Mouse (Mus musculus): ENCODE data around the gene Cradd. TPM values are rescaled to one million over a fixed set of nuclear protein-coding genes. Genes with fewer than 3 reads are reported as not detected.

The Cradd gene
- polyA plus RNA-seq, 1 experiment from 2014 or later: 10.1 TPM

DNA sequence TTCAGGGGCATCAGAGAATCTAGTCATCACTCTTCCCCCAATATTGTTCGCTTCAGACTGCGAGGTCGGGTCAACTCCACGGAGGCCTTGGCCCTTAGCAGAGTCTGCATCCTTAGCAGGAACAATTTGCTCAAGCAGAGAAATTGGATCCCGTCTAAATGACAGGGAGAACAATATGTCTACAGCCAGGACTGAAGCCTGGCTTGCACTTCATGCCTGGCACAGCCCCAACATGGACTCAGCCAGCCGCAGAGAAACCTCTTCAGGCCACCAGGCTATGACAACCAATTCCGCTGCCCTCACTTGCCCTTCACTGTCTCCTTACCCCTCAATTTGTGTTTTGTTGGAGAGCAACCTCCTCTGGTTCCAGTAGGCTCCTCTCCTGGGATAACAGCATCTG, 123.6 kb downstream of the Cradd start:
- Histone ChIP-seq H3K4me3 (no peak overlapping the region), H3K4me1 (no peaks in the 10 kb centered on the region; the same call in 1 of the 2 replicates), H3K27me3 (replicated peaks) (no peaks in the 10 kb centered on the region), H3K4me2 (no peak overlapping the region), H3K36me3 (replicated peaks) (no peaks in the 10 kb centered on the region), H3K9me3 (no peaks in the 10 kb centered on the region), H3K9ac (no peak overlapping the region), H3K27ac (no peak overlapping the region)
- ATAC-seq (replicated peaks): no peak
- WGBS: 49% methylated on average over 7 of the region's 7 CpGs

DNA sequence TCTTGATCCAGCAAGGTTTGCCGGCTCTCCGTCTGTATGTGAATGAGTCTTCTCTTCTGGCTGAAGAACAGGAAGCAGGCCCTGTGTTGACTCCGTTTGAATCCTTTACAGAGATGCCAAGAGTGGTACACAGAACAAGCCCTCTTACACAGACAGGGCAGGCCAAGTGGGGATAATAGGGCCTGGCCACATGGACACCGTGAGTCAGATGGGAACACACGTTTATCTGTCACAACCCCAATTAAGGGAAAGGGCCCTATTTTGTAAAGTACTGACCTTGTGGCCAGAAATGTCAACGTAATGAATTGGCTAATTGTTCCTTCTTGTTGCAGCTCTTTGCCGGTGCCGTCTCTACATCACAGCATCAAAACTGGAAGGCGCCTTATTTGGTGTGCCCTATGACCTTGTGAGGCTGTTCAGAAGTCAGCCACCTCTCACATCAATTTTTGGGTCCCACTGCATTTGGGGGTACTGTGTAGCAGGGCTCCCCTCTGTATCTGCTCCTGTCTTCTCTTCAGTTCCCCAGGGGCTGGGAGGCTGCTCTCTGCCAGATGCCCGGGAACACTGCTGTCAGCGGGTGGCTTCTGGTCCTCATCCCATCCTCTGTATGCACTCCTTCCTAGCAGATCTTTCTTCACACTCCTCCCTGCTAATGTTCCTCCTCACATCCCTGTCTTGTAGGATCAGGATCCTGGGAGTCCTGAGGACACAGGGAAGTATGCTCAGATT, 124.2 kb downstream of the Cradd start:
- H3K9ac ChIP-seq: no peak overlapping the region
- H3K4me3 ChIP-seq: no peak overlapping the region
- H3K27ac ChIP-seq: no peak overlapping the region
- H3K36me3 ChIP-seq (replicated peaks): no peaks in the 10 kb centered on the region
- H3K9me3 ChIP-seq: no peaks in the 10 kb centered on the region
- H3K4me2 ChIP-seq: no peak overlapping the region
- WGBS: 71% methylated on average over 11 of the region's 11 CpGs
- H3K27me3 ChIP-seq (replicated peaks): no peaks in the 10 kb centered on the region
- no peaks in the 10 kb centered on the region; the same call in 1 of the 2 replicates for H3K4me1 ChIP-seq
- ATAC-seq (replicated peaks): no peak

DNA sequence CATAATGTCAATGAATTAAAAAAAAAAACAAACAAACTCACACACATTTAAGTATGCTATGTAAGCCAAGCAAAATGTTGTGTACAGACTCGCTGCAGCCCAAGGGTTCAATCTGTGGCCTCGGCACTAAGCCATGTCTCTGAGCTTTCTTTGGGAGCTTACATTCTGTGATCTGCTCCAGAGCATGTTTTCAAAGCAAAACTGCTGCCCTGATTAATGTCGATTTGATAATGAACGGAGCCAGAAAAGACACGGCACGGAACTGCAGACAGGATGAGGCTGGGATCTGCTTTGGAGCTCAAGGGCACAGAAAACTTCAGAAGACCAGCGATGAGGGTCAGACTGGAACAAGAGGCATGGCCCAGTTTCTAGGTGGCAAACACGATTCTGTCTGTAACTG, 126.6 kb downstream of the Cradd start:
- Histone ChIP-seq H3K4me3 (no peak overlapping the region), H3K27ac (no peak overlapping the region), H3K27me3 (replicated peaks) (no peaks in the 10 kb centered on the region), H3K9me3 (no peaks in the 10 kb centered on the region), H3K4me2 (no peak overlapping the region), H3K36me3 (replicated peaks) (no peaks in the 10 kb centered on the region), H3K4me1 (peaks cover 3% of the 10 kb centered on the region; the same call in 1 of the 2 replicates), H3K9ac (no peak overlapping the region)
- ATAC-seq (replicated peaks): no peak
- 81% methylated on average over 8 of the region's 8 CpGs for WGBS

DNA sequence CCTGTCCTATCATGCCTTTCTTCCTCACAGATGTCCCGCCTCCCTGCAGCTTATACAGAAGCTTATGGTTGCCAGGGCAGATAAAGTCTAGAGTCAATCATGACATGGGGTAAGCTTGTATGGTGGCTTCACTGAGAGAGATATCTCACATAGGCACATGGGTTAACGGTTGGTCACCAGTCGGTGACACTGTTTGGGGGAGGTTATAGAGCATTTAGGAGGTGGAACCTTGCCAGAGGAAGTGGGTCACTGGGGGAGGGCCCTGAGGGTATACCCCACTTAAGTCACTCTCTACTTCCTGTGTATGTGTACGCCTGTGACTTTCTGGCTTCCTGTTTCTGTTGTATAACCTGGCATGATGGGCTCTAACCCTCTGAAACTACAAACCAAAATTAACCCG, 128.2 kb downstream of the Cradd start:
- H3K36me3 ChIP-seq (replicated peaks): no peaks in the 10 kb centered on the region
- 92% methylated on average over 5 of the region's 5 CpGs for WGBS
- no peak overlapping the region for H3K9ac ChIP-seq
- ATAC-seq (replicated peaks): no peak
- H3K27ac ChIP-seq: no peak overlapping the region
- no peak overlapping the region for H3K4me3 ChIP-seq
- H3K4me1 ChIP-seq: peaks cover 3% of the 10 kb centered on the region; the same call in 1 of the 2 replicates
- H3K9me3 ChIP-seq: no peaks in the 10 kb centered on the region
- H3K27me3 ChIP-seq (replicated peaks): no peaks in the 10 kb centered on the region
- H3K4me2 ChIP-seq: no peak overlapping the region

DNA sequence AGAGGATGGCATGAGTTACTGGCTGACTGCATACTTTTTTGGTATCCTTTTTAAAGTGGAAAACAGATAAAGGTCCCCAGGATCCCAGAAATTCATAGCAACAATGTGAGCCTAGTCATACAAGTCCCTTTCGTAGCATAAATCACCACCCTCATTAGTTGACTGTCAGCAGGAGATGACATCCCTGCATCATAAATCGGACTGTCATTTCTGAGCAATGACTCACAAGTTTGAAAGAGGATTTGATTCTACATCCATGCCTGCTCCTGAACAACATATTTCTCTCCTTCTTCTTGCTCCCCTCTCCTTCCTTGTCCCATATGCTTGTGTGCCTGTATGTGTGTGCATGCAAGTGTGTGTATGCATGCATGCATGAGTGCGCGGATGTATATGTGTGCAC, 129.2 kb downstream of the Cradd start:
- no peak for ATAC-seq (replicated peaks)
- 92% methylated on average over 4 of the region's 4 CpGs for WGBS
- H3K9me3 ChIP-seq: no peaks in the 10 kb centered on the region

DNA sequence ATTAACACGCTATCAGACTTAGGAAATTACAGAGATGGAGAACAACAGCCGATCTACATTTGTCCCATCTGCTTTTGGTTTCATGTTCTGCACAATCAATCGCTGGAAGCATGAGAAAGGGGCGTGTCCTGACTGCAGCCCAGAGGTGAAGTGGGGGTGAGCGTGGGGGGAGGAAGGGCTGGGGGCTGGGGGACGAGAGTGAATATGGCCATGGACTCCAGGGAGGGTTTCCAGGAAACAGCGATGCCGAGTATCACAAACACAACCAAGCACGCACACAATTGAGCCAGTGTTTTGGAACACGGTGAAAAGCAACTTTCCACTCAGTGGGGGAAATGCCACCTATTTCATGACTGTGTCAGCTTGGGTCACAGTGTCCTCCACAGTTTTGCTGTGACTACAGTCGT, 130.1 kb downstream of the Cradd start:
- Histone ChIP-seq H3K9me3 (no peaks in the 10 kb centered on the region), H3K27ac (no peak overlapping the region), H3K36me3 (replicated peaks) (no peaks in the 10 kb centered on the region), H3K9ac (no peak overlapping the region), H3K27me3 (replicated peaks) (no peaks in the 10 kb centered on the region), H3K4me3 (no peak overlapping the region), H3K4me2 (no peak overlapping the region), H3K4me1 (0 out of 2 replicates have a peak, but pooled peaks cover 3% of the 10 kb centered on the region)
- ATAC-seq (replicated peaks): no peak
- WGBS: 75% methylated on average over 11 of the region's 11 CpGs

More for the DNA sequence above, 129.2 kb downstream of the Cradd start:
- H3K36me3 ChIP-seq (replicated peaks): no peaks in the 10 kb centered on the region
- H3K4me2 ChIP-seq: no peak overlapping the region
- H3K9ac ChIP-seq: no peak overlapping the region
- peaks cover 3% of the 10 kb centered on the region; the same call in 1 of the 2 replicates for H3K4me1 ChIP-seq
- H3K4me3 ChIP-seq: no peak overlapping the region
- no peaks in the 10 kb centered on the region for H3K27me3 ChIP-seq (replicated peaks)
- H3K27ac ChIP-seq: no peak overlapping the region

DNA sequence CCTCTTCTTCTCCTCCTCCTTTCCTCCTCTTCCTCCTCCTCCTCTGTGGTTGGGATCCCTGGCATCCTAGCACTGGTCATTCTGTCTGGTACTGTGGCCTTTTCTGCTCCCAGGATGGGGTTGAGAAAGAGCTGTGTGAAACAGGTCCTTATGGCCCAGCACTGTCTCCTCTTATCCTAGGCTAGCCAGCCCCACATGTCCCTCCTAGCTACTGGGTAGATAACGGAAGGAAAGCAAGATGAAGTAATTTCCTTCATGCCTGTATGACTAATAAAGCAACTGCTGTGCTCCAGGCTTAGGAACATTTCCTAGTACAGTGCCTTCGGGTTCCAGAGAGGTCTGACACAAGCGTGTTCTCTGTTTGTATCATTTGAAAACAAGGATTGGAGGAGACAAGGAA, 132.1 kb downstream of the Cradd start:
- H3K4me2 ChIP-seq: no peak overlapping the region
- H3K4me3 ChIP-seq: no peak overlapping the region
- no peak overlapping the region for H3K27ac ChIP-seq
- no peak overlapping the region for H3K9ac ChIP-seq
- no peaks in the 10 kb centered on the region for H3K36me3 ChIP-seq (replicated peaks)
- 83% methylated on average over 3 of the region's 3 CpGs for WGBS
- ATAC-seq (replicated peaks): no peak
- H3K4me1 ChIP-seq: 0 out of 2 replicates have a peak, but pooled peaks cover 3% of the 10 kb centered on the region
- H3K9me3 ChIP-seq: no peaks in the 10 kb centered on the region
- no peaks in the 10 kb centered on the region for H3K27me3 ChIP-seq (replicated peaks)

DNA sequence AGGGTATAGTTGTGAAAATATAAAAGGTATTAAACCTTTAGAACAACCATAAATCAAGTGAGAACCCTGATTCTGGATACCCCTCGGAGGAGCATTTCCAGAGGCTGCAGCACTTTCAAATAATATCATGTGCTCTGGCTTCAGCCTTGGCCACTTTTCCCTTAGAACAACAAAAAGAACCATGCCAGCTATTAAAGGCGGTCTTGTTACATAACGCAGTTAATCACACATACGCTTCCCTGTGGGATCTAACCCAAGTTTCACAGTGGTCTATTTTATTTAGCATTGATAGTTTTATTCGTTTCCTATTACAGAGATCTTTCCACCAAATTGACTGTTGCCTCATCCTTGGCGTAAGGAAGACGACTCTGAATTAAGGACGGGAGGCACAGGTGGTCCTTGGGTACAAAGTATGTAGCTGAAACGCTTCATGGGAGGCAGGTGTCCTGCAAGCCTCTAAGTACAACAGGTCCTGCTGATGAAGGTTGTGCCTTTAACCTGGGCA, 132.7 kb downstream of the Cradd start:
- WGBS: 88% methylated on average over 9 of the region's 9 CpGs

DNA sequence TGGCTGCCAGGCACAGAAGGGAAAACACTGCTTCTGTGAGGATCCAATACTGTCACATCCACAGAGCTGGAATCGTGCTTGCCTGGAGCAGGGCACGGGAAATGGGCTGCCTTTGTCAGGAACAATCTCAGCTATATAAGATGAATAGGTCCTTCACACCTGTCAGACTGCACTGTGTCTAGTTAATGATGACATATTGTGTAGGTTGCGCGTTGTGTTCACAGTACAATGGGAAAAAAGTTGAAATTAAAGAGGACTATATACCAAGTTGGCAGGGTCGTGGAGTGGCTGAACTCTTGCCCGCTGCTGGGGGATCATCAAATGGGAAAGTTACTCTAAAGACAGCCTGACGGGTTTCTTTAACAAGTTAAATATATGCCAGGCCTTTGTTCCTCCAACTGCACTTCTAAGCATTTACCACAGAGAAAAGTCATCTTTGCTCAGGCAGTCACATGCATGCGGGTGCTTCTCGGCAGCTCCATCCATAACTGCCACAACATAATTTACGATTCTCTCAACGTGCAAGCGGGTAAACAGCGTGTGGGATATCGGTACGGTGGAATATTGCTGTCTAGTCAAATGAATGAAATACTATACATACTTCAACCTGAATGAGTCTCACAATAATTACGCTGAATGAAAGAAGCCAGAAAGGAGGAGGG, 134.3 kb downstream of the Cradd start:
- no peaks in the 10 kb centered on the region for H3K9me3 ChIP-seq
- H3K4me1 ChIP-seq: 0 out of 2 replicates have a peak, but pooled peaks cover 4% of the 10 kb centered on the region
- no peaks in the 10 kb centered on the region for H3K27me3 ChIP-seq (replicated peaks)
- no peak overlapping the region for H3K4me3 ChIP-seq
- no peak for ATAC-seq (replicated peaks)
- 79% methylated on average over 16 of the region's 16 CpGs for WGBS
- no peak overlapping the region for H3K9ac ChIP-seq
- no peak overlapping the region for H3K4me2 ChIP-seq
- no peaks in the 10 kb centered on the region for H3K36me3 ChIP-seq (replicated peaks)
- no peak overlapping the region for H3K27ac ChIP-seq

More for the DNA sequence above, 132.7 kb downstream of the Cradd start:
- ATAC-seq (replicated peaks): no peak
- Histone ChIP-seq H3K4me2 (no peak overlapping the region), H3K27me3 (replicated peaks) (no peaks in the 10 kb centered on the region), H3K4me1 (0 out of 2 replicates have a peak, but pooled peaks cover 3% of the 10 kb centered on the region), H3K27ac (no peak overlapping the region), H3K9me3 (no peaks in the 10 kb centered on the region), H3K4me3 (no peak overlapping the region), H3K36me3 (replicated peaks) (no peaks in the 10 kb centered on the region), H3K9ac (no peak overlapping the region)

DNA sequence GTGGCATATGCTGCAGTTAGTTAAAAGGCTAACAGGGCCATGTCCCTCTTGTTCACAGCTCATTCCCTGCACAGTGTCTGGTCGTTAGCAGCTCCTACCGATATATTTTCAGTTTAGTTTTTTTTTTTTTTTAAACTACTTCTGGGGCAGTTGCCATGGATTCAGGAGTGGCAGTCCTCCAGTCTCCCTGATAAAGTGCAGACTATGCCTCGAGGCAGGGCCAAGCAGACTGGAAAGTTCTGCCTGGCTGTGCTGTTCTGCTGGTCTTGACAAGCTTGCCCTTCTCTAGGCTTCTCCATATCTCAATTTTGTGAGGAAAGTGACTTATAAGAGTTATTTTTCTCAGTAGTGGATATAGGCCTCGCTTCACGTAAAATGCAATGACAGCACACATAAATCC, 139.7 kb downstream of the Cradd start:
- Histone ChIP-seq H3K9ac (no peak overlapping the region), H3K4me2 (no peak overlapping the region), H3K9me3 (no peaks in the 10 kb centered on the region), H3K4me3 (no peak overlapping the region), H3K4me1 (peaks cover 13% of the 10 kb centered on the region; the same call in 1 of the 2 replicates), H3K36me3 (replicated peaks) (no peaks in the 10 kb centered on the region), H3K27me3 (replicated peaks) (no peaks in the 10 kb centered on the region), H3K27ac (no peak overlapping the region)
- 70% methylated on average over 5 of the region's 5 CpGs for WGBS
- no peak for ATAC-seq (replicated peaks)

DNA sequence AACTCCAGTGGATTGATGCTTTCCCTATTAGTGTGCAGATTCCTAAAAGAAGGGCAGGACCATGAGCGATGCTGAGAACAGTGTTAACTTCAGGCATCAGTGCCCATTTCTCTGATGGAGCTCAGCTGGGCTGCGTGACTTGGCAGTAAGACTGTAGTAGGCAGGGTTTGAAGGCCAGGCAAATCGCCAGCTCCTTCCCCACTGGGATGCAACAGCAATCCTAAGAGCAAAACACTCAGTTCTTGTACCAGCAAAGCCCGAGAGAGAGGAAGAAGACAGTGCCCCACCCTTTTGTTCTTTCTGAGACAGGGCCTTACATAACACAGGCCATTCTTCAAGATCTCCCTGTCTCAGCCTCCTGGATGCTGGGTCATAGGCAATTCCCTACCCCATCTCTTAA, 140.9 kb downstream of the Cradd start:
- Histone ChIP-seq H3K4me3 (no peak overlapping the region), H3K36me3 (replicated peaks) (no peaks in the 10 kb centered on the region), H3K9ac (no peak overlapping the region), H3K9me3 (no peaks in the 10 kb centered on the region), H3K4me2 (no peak overlapping the region), H3K4me1 (peaks cover 13% of the 10 kb centered on the region; the same call in 1 of the 2 replicates), H3K27ac (no peak overlapping the region), H3K27me3 (replicated peaks) (no peaks in the 10 kb centered on the region)
- ATAC-seq (replicated peaks): no peak
- WGBS: 69% methylated on average over 4 of the region's 4 CpGs

DNA sequence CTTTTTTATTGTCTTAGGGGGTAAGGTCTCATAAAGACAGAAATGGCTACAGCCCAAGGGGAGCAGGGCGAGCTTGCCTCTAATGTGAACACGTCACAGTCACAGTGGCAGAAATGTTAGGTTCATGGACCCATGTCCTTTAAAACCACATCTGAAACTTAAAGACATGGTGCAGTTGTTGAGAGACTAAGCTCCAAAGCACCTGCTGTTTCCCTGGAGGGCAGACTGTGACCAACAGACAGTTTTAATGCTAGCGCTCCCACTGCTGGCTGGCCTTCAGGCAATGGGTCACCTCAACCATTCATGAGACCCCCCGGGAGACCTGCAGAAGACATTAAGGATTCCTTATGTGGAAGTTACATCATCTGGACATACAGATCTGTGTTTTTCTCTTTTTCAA, 141.5 kb downstream of the Cradd start:
- Histone ChIP-seq H3K4me3 (no peak overlapping the region), H3K27me3 (replicated peaks) (no peaks in the 10 kb centered on the region), H3K27ac (no peak overlapping the region), H3K4me2 (no peak overlapping the region), H3K4me1 (peaks cover 13% of the 10 kb centered on the region; the same call in 1 of the 2 replicates), H3K9me3 (no peaks in the 10 kb centered on the region), H3K9ac (no peak overlapping the region), H3K36me3 (replicated peaks) (no peaks in the 10 kb centered on the region)
- no peak for ATAC-seq (replicated peaks)
- 87% methylated on average over 4 of the region's 4 CpGs for WGBS
